Mouse (Mus musculus) embryonic facial prominence, embryonic 14.5 days (tissue): ENCODE data around the gene Grem2. TPM values are rescaled to one million over a fixed set of nuclear protein-coding genes. Genes with fewer than 3 reads are reported as not detected.

Experiments
- ATAC-seq: fragments of 200-750 bp; cut with Nextera tagmentation; 2 replicates; pipeline ENCODE4 v1.8.0; 2017; ENCODE audit warnings: low read depth, moderate number of reproducible peaks, moderate TSS enrichment
- DNase-seq: peaks from one replicate; pipeline ENCODE4 v3.0.0-alpha.2; 2015; ENCODE audit warnings: low spot score
- H3K27ac ChIP-seq: fragments of 300-500 bp; sonication (generic); replicated peaks from 2 replicates; pipeline ENCODE4 v1.5.1; 2014; ENCODE audit warnings: low read depth, mild to moderate bottlenecking, low read length, moderate library complexity
- H3K27me3 ChIP-seq: fragments of 300-500 bp; sonication (generic); replicated peaks from 2 replicates; pipeline ENCODE4 v1.6.1; 2014; ENCODE audit warnings: low read length; ENCODE audit not compliant: control insufficient read depth, insufficient read depth
- H3K36me3 ChIP-seq: fragments of 300-500 bp; sonication (generic); 2 replicates; pipeline ENCODE4 v1.6.1; 2014; ENCODE audit warnings: low read length, mixed read lengths; ENCODE audit not compliant: control insufficient read depth, insufficient read depth
- H3K4me1 ChIP-seq: fragments of 300-500 bp; sonication (generic); 2 replicates; pipeline ENCODE4 v1.6.1; 2014; ENCODE audit warnings: antibody characterized with exemption, low read length; ENCODE audit not compliant: control insufficient read depth, insufficient read depth
- H3K4me2 ChIP-seq: fragments of 300-500 bp; sonication (generic); 2 replicates; pipeline ENCODE4 v1.6.1; 2014; ENCODE audit warnings: low read depth, mild to moderate bottlenecking, low read length, moderate library complexity, mixed read lengths
- H3K4me3 ChIP-seq: fragments of 300-500 bp; sonication (generic); 2 replicates; pipeline ENCODE4 v1.5.1; 2014; ENCODE audit warnings: low read depth, mild to moderate bottlenecking, low read length
- H3K9ac ChIP-seq: fragments of 300-500 bp; sonication (generic); 2 replicates; pipeline ENCODE4 v1.6.1; 2014; ENCODE audit warnings: low read depth, mild to moderate bottlenecking, low read length, moderate library complexity, mixed read lengths
- H3K9me3 ChIP-seq: fragments of 300-500 bp; sonication (generic); 2 replicates; pipeline ENCODE4 v1.6.1; 2016; ENCODE audit warnings: low read length; ENCODE audit not compliant: control insufficient read depth
- WGBS: fragments of 180-500 bp; shearing (Covaris S2); extraction: QIAGEN DNeasy Blood & Tissue Kit; methylation state at CpG from one replicate; pipeline ENCODE4 v1.1.7; 2014; 5-methylcytosine and 5-hydroxymethylcytosine counted together
- polyA plus RNA-seq: library from polyadenylated mRNA; unstranded; fragments of >200 nt; fragmentation: Nextera tagmentation; extraction: Ambion mirVana; gene quantifications from 2 replicates; pipeline ENCODE4 v1.2.1, GENCODE M21; 2014

Gene Grem2
- polyA plus RNA-seq = 2.6 and 2.9 TPM in 2 replicates

DNA sequence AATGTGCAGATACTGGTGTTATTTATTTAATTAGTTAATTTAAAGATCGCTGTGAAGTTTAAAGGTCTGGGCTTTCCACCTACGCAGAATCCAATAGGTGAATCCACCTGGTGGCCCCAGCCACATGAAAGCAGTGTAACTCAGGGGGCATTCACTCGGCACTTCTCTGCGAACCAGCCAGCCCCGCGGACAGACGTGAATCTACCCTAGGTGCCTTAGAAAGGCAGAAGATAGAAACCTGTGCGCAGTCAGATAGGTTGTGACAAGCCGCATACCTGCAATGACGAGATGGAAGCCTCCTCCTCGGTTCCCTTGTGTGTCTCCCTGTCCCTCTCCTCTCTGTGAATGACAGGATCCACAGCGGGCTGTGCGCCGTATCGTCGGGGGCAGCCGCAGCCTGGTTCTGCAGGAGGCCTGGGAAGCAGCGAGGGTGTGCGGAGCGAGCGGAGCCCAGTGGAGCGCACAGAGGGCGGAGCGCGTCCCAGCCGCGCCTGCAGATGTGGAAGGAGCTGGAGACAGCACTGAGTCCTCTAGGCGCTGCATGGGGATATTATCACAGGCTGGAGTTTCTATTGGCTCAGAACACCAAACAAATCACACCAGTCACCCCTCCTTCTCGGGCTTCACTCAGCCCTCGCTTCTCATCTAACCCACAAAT, at the start of gene Grem2:
Gene Grem2, minus strand, starts transcription at position 522 of the 658 bp plus-strand sequence.
- H3K27ac ChIP-seq = no peak within 1 kb of the TSS
- H3K4me1 ChIP-seq = no peaks in the 10 kb centered on the region
- H3K4me2 ChIP-seq = peak within 1 kb of the TSS; percentile 70
- peak; percentile 86 for DNase-seq
- no peaks in the 10 kb centered on the region for H3K36me3 ChIP-seq
- 5% methylated on average over 27 of the region's 30 CpGs for WGBS
- H3K9ac ChIP-seq = peak within 1 kb of the TSS; percentile 47
- no peaks in the 10 kb centered on the region for H3K9me3 ChIP-seq
- peak; percentile 96 for ATAC-seq
- H3K27me3 ChIP-seq = no peaks in the 10 kb centered on the region
- H3K4me3 ChIP-seq = peak within 1 kb of the TSS; percentile 43

DNA sequence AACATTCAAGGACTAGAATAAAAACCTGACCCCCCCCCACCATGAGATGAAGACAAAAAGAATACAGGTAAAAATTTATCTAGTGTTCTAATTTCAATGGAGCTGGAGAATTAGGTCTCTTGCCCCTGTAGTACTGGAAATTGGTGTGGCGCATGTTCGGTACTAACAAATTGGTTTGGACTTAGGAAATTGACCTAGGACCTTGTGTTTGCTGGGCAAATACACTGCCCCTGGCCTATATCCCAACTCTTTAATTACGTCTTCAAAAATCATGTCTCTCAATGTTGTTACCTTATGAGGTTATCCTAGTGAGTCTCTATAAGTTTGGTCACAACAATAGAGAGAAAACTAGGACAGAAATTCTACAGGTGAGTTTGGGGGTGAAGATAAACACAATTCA, 38.2 kb upstream of the Grem2 start:
- no peaks in the 10 kb centered on the region for H3K36me3 ChIP-seq
- no peak overlapping the region for H3K4me3 ChIP-seq
- no peaks in the 10 kb centered on the region for H3K27me3 ChIP-seq
- no peaks in the 10 kb centered on the region for H3K9me3 ChIP-seq
- no peak overlapping the region for H3K9ac ChIP-seq
- no peaks in the 10 kb centered on the region for H3K4me1 ChIP-seq
- DNase-seq (no peak), ATAC-seq (no peak)
- no peak overlapping the region for H3K27ac ChIP-seq
- 90% methylated on average over 3 of the region's 3 CpGs for WGBS
- no peak overlapping the region for H3K4me2 ChIP-seq

DNA sequence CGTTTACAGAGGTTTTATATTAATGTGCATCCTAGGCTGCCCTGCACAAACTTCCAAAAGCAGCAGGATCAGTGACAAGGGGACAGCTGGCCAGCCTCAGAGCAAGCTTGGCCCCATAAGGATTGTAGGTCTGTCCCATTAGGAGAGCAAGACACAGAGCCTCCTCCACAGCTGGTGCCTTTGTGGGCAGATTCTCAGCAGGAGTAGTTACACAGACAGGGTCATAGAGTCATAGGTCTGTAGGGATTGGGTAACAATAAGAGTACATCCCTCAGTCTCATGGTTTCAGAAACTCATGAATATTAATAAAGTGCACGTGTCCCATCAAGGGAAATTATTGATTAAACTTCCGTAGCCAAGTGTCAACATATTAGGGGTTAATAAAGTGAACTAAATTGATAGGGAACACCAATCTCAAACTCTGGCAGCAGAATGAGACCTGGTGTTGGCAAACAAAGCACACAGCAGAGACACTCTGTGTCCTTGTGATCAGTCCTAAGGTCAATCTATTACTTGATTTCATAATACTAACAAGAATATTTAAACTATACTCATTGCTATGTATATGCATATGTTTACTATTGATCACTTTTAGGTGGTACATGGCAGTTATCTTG, 9.5 kb upstream of the Grem2 start:
- H3K4me2 ChIP-seq = no peak overlapping the region
- 63% methylated on average over 3 of the region's 3 CpGs for WGBS
- no peaks in the 10 kb centered on the region for H3K4me1 ChIP-seq
- H3K9ac ChIP-seq = no peak overlapping the region
- DNase-seq = no peak
- ATAC-seq = no peak
- H3K9me3 ChIP-seq = no peaks in the 10 kb centered on the region
- H3K27me3 ChIP-seq = no peaks in the 10 kb centered on the region
- H3K27ac ChIP-seq = no peak overlapping the region
- no peaks in the 10 kb centered on the region for H3K36me3 ChIP-seq
- no peak overlapping the region for H3K4me3 ChIP-seq

DNA sequence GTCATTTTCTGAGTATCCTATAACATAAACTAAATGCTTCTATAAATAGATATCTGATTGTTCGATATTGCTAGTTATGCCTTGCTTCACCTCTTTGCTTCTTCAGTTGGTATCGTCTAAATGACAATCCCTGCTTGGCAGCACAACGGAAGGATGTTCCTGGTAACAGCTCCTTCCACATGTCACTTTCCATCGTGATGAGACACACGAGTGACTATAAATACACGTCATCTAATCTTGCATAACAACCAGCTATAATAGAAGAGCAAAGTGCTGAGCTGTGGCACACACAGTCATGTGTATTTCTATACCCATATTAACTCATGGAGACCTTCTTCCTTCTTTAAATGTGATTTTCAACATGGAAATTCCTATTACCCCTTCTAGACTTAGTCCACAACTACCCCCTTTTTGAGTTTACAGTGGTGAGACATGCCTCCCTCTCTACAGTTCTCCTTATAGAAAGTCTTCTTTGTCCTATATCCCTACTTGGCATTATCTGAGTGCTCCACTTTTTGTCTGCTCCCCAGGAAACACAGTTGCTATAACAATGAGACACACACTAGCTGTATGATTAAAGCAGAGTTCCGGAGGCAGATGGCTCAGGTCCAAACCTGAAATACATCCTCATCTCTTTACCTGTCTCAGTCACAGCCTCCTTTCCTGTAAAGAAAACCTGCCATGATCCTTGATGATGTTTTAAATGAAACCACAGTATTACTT, 8.0 kb upstream of the Grem2 start:
- no peaks in the 10 kb centered on the region for H3K27me3 ChIP-seq
- WGBS = 80% methylated on average over 7 of the region's 7 CpGs
- H3K36me3 ChIP-seq = no peaks in the 10 kb centered on the region
- ATAC-seq (no peak), DNase-seq (no peak)
- no peaks in the 10 kb centered on the region for H3K9me3 ChIP-seq
- no peak overlapping the region for H3K4me2 ChIP-seq
- no peak overlapping the region for H3K27ac ChIP-seq
- no peak overlapping the region for H3K9ac ChIP-seq
- no peak overlapping the region for H3K4me3 ChIP-seq
- no peaks in the 10 kb centered on the region for H3K4me1 ChIP-seq

DNA sequence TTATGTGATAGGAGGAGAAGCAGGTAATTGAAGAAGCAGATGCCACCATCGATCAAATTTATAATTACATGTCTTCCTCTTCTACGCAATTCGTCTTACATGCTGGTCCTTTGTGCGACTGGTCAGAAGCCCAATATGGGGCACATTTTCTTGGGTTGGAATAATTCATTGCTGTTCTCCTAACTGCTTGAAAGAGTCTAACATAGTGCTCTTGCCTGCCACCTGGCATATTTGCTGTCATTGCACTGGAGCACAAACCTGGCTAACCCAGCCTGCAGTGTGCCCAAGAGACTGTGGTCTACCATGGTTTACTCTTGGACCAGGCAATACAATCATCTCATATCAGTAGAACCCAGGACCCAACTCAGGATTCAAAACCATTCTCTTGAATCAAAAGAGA, 2.7 kb downstream of the Grem2 start:
- no peak overlapping the region for H3K27ac ChIP-seq
- no peaks in the 10 kb centered on the region for H3K4me1 ChIP-seq
- H3K36me3 ChIP-seq = no peaks in the 10 kb centered on the region
- H3K4me2 ChIP-seq = no peak overlapping the region
- H3K9ac ChIP-seq = no peak overlapping the region
- DNase-seq (no peak), ATAC-seq (no peak)
- no peak overlapping the region for H3K4me3 ChIP-seq
- whole genome bisulfite sequencing = 82% methylated on average over 4 of the region's 4 CpGs
- no peaks in the 10 kb centered on the region for H3K9me3 ChIP-seq
- H3K27me3 ChIP-seq = no peaks in the 10 kb centered on the region

DNA sequence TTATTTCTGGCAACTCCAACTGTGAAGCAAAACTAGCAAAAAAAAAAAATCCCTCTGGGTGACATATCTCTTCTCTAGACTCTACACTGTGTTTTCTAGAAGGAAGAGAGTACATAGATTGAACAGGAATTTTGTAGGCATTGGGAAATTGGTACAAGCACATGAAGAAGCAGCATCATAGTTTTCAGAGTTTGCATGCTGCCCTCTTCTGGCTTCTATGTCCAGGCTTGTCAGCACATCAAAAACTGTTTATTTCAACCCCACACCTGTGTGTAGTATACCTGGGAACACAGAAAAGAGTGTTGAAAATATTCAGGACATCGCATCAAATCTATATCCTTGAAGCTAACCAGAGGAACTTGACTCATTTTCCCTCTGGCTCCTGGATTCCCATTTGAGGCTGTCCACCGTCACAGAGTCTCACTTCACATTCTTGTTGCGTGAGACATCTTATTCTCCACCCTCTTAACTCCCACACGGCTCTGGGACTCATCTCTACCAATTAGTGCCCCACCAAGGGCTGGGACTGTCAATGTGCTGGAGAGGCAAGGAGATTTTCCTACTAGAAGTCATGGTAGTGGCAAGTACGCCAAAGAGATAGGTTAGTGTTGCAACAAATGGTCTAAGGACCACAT, 3.3 kb downstream of the Grem2 start:
- H3K4me3 ChIP-seq = no peak overlapping the region
- H3K36me3 ChIP-seq = no peaks in the 10 kb centered on the region
- no peak overlapping the region for H3K4me2 ChIP-seq
- WGBS = 74% methylated on average over 5 of the region's 5 CpGs
- H3K4me1 ChIP-seq = no peaks in the 10 kb centered on the region
- H3K27ac ChIP-seq = no peak overlapping the region
- no peaks in the 10 kb centered on the region for H3K27me3 ChIP-seq
- H3K9me3 ChIP-seq = no peaks in the 10 kb centered on the region
- H3K9ac ChIP-seq = no peak overlapping the region
- DNase-seq = no peak
- no peak for ATAC-seq

DNA sequence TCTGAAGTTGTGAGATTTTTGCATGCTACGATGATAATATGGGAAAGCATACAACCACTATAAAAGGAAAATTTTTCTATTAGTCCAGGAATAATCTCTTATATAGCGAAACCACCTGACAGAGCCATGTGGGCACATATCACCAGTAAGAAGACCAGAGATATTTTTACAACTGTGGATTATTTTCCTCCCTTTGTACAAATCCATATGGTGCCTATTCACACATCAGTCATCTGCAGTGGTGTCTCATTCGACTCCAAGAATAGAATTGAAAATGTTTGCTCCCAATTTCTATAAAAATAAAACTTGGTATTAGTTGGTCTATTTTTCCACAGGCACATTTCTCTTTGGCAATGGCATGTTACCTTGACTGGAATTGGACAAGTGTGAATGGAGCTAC, 11.8 kb downstream of the Grem2 start:
- Histone ChIP-seq H3K4me2 (no peak overlapping the region), H3K27me3 (no peaks in the 10 kb centered on the region), H3K9ac (no peak overlapping the region), H3K36me3 (no peaks in the 10 kb centered on the region), H3K4me1 (no peaks in the 10 kb centered on the region), H3K27ac (no peak overlapping the region), H3K4me3 (no peak overlapping the region), H3K9me3 (no peaks in the 10 kb centered on the region)
- DNase-seq = no peak
- 71% methylated on average over 3 of the region's 3 CpGs for WGBS
- no peak for ATAC-seq

DNA sequence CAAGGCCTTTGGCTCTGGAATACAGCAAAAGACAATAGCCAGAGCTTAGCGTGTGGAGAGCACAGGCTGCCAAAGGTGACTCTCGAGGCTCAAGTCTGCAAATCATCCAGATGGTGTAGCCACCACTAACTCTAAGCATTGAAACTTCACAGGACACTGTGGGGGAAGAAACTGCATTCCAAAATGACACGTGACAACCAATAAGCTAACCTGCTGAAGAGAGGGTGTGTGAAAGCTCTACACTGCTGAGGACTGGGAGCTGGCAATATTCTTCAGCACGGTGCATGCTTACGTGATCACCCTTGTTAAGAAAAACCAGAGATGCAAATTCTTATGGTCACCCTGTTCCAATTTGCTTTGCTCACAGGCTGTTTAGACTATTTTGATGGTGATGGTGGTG, 13.4 kb downstream of the Grem2 start:
- H3K4me1 ChIP-seq = no peaks in the 10 kb centered on the region
- no peaks in the 10 kb centered on the region for H3K27me3 ChIP-seq
- H3K9ac ChIP-seq = no peak overlapping the region
- DNase-seq (no peak), ATAC-seq (no peak)
- no peaks in the 10 kb centered on the region for H3K36me3 ChIP-seq
- no peak overlapping the region for H3K4me2 ChIP-seq
- no peak overlapping the region for H3K27ac ChIP-seq
- H3K4me3 ChIP-seq = no peak overlapping the region
- WGBS = 86% methylated on average over 5 of the region's 5 CpGs
- H3K9me3 ChIP-seq = no peaks in the 10 kb centered on the region
